Mouse (Mus musculus) frontal cortex, postnatal 10 days (tissue): ENCODE data around the gene Arhgap10.

Source experiments
- DNase-seq, 2 experiments: peaks; one replicate each; pipeline ENCODE4 v3.0.0; 2022; ENCODE audit warnings: low spot score in 2 of 2, mixed read lengths in 1 of 2

Arhgap10 gene

DNA sequence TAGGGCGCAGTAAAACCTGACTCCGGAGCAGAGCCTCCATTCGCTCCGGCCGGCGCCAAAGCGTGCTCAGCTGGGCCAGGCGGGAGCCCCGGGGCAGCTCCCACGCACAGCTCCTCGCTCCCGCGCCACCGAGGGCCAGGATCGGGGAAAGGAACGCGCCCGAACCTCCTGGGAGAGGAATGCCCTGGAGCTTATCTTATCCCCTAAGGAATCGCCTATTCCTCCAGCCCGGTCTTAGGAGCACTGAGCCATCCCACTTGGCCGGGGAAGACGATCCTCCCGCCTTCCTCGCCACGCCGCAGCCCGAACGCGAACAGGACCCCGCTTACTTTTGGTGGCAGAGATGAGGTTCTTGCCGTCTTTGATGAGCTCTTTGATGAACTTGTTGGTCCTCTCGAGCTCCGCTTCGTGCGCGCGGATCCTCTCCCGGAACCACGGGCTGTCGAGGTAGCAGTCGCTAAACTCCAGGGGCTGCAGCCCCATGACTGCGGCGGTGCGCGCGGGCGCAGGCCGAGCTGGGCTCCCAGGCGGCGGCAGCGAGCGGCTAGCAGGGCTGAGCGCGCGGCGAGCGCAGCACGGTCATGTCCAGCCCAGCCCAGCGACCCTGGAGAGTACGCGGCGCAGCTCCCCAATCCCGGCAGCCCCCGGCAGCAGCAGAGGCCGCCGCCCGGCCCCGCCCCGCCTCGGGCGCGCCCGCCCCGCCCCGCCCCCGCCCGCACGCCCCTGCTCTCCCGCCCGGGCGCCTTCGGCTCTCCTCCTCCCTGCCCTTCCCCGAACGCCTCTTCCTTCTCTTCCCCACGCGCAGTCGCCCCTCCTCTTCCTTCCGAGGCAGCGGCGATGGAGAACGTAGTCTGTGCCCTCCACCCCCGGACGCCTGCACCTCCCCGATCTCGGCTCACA, at the start of gene Arhgap10:
Gene Arhgap10, minus strand, starts transcription at position 653 of the 900 bp plus-strand sequence.
- peak; percentile 31 to 57 for DNase-seq

- DNase-seq: no peak
Observed at GRCm38 (mm10) chr8:77561441-77561840, 43.7 kb upstream of the Arhgap10 start.

- no peak for DNase-seq
Observed at GRCm38 (mm10) chr8:77552491-77552890, 34.7 kb upstream of the Arhgap10 start.

DNA sequence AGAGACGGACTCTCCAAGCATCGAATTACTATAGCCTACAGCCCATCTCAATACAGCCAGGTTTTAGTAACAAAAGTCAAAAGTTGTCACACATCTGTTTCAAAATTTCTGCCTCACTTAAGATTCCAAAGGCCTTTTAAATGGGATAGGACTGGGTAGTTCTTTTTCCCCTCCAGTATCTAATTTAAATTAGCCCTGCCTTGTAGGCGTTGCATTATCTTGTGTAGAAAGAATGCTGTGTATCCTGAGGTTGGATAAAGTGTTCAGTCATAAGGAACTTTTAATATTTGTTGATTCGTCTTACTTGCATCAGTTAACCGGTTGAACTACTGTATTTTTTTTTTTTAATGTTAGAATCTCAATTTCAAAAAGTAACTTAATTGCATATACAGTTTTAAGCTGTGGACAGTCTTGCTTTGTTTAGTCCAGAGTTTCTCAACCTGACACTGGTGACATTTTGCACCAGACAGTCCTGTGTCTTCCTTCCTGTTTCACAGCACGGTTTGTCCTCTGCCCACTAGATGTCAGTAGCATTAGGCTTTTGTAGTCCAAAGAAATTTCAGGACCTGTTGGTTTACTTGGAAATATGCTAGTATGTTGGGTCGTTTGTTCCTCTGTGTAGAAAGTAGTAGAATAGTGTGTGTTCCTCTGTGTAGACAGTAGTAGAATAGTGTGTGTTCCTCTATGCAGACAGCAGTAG, 32.3 kb upstream of the Arhgap10 start:
- DNase-seq: no peak

GRCm38 (mm10) chr8:77549121-77549706, 31.5 kb upstream of the Arhgap10 start, which contains the start of gene Prmt9:
Gene Prmt9 (plus strand): TSS chr8:77549397.
- peak; percentile 87 to 91 for DNase-seq

GRCm38 (mm10) chr8:77545616-77546015, 27.9 kb upstream of the Arhgap10 start:
- no peak for DNase-seq

DNA sequence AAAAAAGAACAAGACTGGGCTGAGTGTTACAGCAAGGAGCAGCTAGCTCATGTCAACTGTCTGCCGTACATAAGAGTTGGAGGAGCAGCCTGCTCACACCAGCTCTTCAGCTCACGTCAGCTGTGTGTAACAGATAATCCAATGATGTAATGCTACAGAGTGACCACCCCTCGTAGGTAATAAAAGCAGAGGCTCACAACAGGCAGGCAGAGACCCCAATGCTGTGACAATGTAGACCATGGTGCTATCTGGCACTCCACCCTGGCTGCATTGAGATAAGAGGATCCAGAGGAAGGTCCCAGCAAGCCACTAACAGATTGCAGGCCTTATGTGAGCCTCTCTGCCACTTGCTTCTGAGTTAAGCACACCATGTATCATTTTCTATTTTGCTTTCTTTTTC, 26.7 kb upstream of the Arhgap10 start:
- DNase-seq: no peak

- no peak for DNase-seq
Observed at GRCm38 (mm10) chr8:77543152-77543777, 25.5 kb upstream of the Arhgap10 start.

DNA sequence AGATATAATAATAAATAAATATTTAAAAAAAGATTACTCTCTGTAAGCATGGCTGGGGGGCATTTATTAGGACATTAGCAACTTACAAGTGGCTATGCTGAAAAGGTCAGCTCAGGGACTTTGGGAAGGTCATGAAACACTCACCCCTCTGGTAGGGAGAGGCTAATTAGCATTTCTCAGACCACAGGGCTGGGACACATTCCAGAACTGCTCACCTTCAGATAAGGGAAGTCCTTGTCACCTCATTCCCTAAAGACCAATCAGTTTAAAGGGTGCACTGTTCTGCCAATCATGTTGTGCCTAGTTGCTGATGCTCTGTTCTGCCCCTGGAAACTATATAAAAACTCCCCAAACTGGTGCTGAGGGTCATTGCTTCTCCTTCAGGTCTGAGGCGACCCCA, 20.5 kb upstream of the Arhgap10 start:
- DNase-seq: no peak

DNA sequence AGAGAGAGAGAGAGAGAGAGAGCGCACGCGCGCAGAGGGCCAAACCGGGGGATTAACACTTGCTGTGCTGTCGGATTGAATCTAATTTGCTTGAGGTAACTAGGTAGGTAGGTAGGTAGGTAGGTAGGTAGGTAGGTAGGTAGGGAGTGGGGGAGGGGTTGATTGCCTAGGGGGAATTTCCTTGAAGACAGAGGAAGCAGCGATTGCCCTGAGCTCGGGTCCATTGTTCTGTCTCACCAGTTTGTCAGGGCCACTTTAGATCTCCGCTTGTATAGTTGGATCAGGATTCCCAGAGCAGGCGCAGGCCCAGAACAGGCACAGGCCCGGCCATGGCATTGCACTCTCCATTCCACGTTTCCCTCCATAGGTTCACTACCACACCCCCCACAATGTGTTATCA, 19.1 kb upstream of the Arhgap10 start:
- DNase-seq: no peak

DNA sequence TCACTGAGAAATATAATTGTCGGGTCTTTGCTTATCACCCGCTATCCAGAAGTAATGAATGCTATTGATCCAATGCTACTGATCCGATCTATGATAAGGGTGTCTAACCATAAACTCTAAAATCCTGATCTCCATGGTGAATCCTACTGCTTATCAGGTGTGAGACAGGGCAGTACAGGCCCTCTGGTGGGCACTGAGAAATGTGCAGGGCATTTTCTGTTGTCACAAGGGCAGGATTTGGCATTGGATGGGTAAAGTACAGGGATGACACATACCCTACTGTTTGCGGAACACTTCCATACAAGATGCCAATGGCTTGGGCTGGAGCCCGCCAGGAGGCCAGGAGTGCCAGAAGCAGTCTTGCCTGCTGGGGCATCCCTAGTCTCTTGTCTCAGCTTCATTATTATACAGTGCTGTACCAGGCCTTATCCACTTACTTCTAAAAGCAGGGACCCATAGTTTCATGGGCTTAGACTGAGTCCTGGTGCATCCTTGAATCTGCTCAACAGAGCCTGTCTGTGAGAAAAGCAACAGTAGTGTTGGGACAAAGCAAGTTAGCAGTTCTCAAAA, 17.4 kb upstream of the Arhgap10 start:
- peak in 1 of 2 experiments; percentile 30 for DNase-seq

- no peak for DNase-seq
Observed at GRCm38 (mm10) chr8:77534358-77534992, 16.7 kb upstream of the Arhgap10 start.

DNA sequence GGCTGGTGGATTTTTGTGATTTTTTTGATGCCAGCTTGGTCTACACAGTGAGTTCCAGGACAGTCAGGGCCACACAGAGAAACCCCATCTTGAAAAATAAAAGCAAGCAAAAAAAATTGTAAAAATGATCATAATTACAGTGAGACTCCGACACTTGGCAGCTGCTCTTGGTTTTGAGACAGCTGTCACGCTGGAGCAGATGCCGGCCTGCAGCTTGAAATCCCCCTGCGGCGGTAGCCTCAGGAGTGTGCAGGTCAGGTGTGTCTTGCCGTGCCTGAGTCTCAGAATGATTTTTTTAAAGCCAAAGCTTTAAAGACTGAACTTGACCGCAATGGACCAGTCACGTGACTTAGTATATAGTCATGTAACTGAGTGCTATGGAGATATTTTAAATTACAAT, 8.4 kb upstream of the Arhgap10 start:
- no peak for DNase-seq

DNA sequence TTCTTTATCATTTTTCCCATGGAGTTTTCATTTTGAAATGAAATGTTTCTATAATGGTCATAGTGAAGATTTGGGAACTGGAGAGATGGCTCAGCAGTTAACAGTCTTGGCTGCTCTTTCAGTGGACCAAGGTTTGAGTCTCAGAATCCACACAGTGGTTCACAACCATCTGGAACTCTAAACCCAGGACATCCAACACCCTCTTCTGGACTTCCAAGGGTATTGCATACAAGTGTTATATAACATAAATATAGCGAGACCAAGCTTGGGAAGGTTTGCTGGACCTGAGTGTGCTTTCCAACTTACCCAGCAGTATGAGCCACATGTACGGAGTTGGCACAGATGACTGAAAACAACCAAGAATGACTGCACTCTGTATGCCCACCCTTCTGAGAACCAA, 7.2 kb upstream of the Arhgap10 start:
- no peak for DNase-seq

DNA sequence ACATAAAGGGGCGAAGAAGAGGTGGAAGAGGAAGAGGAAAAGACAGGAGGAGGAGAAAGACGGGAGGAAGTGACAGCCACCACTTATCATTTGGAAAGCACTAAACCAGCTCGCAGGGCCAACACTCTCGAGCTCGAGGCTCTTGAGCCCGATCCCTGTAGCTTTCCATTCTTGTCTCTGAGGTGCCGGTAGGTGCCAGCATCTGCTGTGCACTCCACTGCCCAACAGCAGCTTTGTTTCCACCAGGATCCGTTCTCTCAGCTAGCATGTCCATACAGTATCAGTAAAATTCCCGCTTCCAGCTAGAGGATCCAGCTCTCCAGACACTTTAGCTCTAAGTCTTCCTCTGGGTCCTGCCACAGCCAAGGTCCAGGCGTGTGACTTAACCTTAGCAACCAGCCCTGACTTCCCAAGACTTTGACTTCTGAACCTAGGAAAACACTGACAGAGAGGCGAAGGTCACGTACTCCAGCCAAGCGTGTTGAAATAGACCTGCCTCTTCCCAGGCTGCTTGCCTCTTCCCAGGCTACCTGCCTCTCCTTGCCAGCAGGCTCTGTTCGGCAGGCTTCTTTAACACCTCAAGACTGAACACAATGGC, 6.4 kb upstream of the Arhgap10 start:
- no peak for DNase-seq

DNA sequence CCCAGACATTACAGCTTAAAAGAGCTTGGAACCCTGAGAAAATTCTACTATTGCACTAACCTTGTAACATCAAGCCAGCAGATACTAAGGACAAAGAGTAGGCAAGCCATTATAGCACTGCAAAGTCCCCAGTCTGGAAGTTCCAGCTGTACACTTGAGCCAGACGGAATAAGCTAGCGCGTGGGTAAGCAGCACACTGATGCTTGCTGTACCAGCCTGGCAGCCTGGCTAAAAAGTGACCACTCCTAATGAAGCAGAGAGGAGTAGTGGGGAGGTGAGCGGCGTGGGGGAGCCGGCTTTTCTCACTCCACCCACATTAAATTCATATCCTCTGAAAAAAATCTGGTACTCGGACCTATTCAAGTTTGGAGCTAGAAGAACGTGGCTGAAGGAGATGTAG, 5.2 kb upstream of the Arhgap10 start:
- no peak for DNase-seq

DNA sequence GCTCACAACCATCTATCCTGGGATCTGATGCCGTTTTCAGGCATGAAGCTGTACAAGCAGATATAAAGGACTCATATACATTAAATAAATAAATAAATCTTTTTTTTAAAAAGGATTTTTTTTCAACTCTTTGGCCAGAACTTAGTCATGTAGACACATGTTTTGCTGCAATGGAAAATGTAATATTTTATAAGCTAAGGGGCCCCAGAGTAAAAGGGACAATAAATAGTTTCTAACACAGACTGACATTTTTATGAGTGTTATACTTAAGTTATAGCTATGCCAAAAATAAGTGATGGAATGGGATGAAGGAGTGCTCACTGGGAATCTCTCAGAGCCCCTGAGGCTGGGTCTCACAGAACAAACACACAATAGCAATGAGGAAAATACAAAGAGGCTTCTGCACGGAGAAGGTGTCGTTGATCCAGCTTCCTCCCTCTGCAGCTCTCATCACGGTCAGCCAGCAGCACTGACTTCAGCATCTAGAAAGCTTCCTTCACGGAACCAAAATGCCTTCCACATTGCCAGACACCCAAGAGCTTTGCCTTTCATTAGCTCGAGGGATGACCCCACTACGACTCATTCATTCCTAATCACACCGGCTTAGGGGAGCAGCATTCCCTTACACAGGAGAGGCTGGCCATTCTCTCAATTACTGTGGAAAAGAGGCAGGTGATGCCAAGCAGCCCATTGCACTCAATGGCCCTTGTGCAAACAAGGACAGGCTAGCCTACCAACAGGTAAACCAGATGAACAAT, 3.5 kb upstream of the Arhgap10 start:
- no peak for DNase-seq

DNA sequence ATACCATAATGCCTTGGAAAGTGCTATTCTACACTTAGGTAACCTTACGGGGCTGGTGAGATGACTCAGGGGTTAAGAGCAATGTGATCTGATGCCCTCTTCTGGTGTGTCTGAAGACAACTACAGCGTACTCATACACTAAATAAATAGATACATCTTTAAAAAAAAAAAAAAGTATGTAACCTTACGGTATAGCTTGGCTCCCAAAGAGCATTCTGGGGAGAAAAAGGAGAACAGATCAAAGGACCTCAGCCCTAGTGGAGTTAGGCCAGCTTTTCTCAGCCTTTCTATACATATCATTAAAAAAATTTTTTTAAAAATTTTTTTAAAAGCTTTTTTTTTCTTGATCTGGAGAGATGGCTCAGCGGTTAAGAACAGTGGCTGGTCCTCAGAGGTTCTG, 2.8 kb upstream of the Arhgap10 start:
- DNase-seq: no peak

DNA sequence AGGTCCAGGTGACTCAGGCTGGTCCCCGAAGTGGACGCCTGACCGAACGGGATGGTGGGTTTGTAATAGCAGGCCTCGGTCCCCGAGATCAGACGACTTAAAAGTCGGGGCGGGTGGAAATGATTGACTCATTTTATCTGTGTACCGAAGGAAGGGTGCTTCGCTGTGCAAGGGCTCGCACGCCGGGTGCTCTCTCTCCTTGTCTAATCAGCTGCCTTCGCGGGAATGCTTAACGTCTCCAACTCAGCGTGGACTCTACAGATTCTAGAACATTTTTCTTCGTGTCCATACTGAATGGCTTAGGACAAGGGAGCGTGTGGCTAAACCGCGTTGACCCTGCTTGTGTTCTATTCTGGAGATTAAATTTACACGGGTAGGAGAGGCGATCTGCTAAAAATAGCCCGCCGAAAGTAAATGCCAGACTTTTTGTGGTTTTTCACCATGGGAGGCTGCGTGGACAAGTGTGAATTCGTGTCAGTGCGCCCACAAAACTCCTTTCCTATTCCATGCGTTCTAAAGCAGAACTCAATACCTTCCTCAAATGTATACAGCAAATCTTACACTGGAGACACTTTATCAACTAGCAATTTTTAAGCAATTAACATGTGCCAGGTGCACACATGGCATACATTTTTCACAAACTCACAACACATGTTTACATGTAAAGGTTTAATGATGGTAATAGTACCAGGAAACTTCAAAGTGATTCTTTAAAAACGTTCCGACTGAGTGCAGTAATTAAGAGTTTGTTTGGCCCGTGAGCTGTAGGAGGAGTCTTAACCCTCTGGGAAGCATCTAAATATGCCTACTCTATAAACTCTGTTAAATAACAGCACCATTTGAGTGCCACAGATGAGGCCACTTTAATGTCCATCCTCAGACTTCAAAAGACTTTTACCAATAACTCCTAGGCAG, 705 bp upstream of the Arhgap10 start:
- DNase-seq: no peak
